Mouse (Mus musculus): ENCODE measurements around the gene Zswim8. TPM values are rescaled to one million over a fixed set of nuclear protein-coding genes. Genes with fewer than 3 reads are reported as not detected.

Gene Zswim8
- polyA plus RNA-seq (2011; ENCODE audit: insufficient read depth, insufficient read length, low read depth, missing spikeins), result 37.0 and 37.1 TPM in 2 replicates

DNA sequence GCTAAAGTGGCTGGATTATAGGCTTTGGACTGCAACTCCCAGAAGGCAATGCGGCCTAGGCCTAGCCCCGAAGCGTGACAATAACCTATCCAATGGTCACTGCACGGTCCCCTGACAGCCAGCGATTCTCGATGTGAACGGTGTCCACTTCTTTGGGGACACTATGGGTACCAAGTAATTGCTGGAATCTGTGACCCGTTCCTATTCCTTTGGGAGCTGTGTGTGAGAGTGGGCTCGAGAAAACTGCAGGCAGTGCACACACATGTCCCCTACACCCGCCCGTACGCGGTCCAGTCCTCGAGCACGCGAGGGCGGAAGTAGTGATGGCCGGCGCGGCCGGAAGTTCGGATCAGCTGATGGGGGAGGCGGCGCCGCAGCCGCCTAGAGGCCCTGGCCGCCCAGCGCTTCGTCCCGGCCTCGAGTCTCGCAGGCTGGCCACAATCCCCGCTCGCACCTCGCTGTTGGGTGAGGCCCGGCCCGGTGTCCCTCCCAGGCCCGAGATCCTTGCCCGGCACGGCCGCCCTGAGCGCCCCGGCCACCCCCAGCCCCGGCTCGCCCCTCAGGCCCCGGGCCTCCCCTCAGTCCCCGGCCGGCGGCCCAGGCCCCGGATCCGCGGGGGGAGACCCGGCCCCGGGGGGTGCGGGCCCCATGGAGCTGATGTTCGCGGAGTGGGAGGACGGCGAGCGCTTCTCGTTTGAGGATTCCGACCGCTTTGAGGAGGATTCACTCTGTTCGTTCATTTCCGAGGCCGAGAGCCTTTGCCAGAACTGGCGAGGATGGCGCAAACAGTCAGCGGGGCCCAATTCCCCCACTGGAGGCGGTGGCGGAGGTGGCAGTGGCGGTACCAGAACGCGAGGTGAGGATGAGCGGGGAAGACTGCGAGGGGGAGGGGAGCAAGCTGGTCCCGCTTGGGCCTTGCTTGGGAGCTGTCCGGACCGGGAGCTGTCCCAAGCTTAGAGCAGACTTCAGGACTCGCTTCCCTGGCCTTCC is at the start of gene Zswim8:
Gene Zswim8 (plus strand): TSS at position 352 of the 990 bp plus-strand sequence.
- Histone ChIP-seq H3K9me3 (replicated peaks; ENCODE audit: control insufficient read depth, insufficient read depth, low read length, poor library complexity, severe bottlenecking) (no peaks in the 10 kb centered on the region), H3K4me3 (ENCODE audit: low read depth, low read length) (peak within 1 kb of the TSS; percentile 75), H3K36me3 (ENCODE audit: control insufficient read depth, insufficient read depth, low read length, poor library complexity, severe bottlenecking) (no peaks in the 10 kb centered on the region), H3K27ac (ENCODE audit: insufficient read depth, low read length) (no peak within 1 kb of the TSS), H3K9ac (ENCODE audit: low read depth, poor library complexity, severe bottlenecking) (peak within 1 kb of the TSS; percentile 75), H3K27me3 (ENCODE audit: control insufficient read depth, insufficient read depth, low read length, poor library complexity, severe bottlenecking) (no peaks in the 10 kb centered on the region), H3K4me1 (ENCODE audit: control insufficient read depth, insufficient read depth, low read length) (no peaks in the 10 kb centered on the region)
- TF ChIP-seq EP300 (IDR thresholded peaks at IDR 0.05; ENCODE audit: insufficient read depth, low read depth, low read length) (no peak), POLR2A (IDR thresholded peaks at IDR 0.05; ENCODE audit: insufficient read depth, low read length) (no peak), CTCF (IDR thresholded peaks at IDR 0.05; ENCODE audit: low read depth, low read length) (no peak)

- no peaks in the 10 kb centered on the region for H3K27me3 ChIP-seq (ENCODE audit: control insufficient read depth, insufficient read depth, low read length, poor library complexity, severe bottlenecking)
- H3K4me3 ChIP-seq (ENCODE audit: low read depth, low read length), result no peak overlapping the region
- H3K9me3 ChIP-seq (replicated peaks; ENCODE audit: control insufficient read depth, insufficient read depth, low read length, poor library complexity, severe bottlenecking), result no peaks in the 10 kb centered on the region
- no peaks in the 10 kb centered on the region for H3K4me1 ChIP-seq (ENCODE audit: control insufficient read depth, insufficient read depth, low read length)
- no peak overlapping the region for H3K9ac ChIP-seq (ENCODE audit: low read depth, poor library complexity, severe bottlenecking)
- TF ChIP-seq CTCF (IDR thresholded peaks at IDR 0.05; ENCODE audit: low read depth, low read length) (no peak), POLR2A (IDR thresholded peaks at IDR 0.05; ENCODE audit: insufficient read depth, low read length) (no peak), EP300 (IDR thresholded peaks at IDR 0.05; ENCODE audit: insufficient read depth, low read depth, low read length) (no peak)
- H3K27ac ChIP-seq (ENCODE audit: insufficient read depth, low read length), result no peak overlapping the region
- no peaks in the 10 kb centered on the region for H3K36me3 ChIP-seq (ENCODE audit: control insufficient read depth, insufficient read depth, low read length, poor library complexity, severe bottlenecking)
Measured at GRCm38 (mm10) chr14:20658326-20658725, 49.0 kb upstream of the Zswim8 start.

DNA sequence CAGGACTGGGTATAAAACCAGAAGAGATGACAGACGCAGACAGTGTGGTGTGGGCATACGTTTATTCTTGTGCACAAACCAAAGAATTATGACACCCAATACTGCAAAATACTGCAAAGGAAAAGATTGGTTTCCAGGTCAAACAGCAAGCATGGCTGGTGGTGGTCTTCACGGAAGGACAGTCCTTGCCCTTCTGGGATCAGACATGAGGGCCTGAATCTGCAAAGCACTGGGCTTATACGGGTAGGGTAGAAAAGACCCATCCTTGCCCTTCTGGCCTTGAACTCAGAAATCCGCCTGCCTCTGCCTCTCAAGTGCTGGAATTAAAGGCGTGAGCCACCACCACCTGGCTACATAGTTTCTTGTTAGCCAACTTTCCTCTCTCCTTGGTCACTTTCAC is 48.5 kb upstream of the Zswim8 start:
- Histone ChIP-seq H3K27ac (ENCODE audit: insufficient read depth, low read length) (no peak overlapping the region), H3K36me3 (ENCODE audit: control insufficient read depth, insufficient read depth, low read length, poor library complexity, severe bottlenecking) (no peaks in the 10 kb centered on the region), H3K9ac (ENCODE audit: low read depth, poor library complexity, severe bottlenecking) (no peak overlapping the region), H3K9me3 (replicated peaks; ENCODE audit: control insufficient read depth, insufficient read depth, low read length, poor library complexity, severe bottlenecking) (no peaks in the 10 kb centered on the region), H3K4me1 (ENCODE audit: control insufficient read depth, insufficient read depth, low read length) (peaks cover 1% of the 10 kb centered on the region), H3K27me3 (ENCODE audit: control insufficient read depth, insufficient read depth, low read length, poor library complexity, severe bottlenecking) (no peaks in the 10 kb centered on the region), H3K4me3 (ENCODE audit: low read depth, low read length) (no peak overlapping the region)
- no peak for TF ChIP-seq POLR2A (IDR thresholded peaks at IDR 0.05; ENCODE audit: insufficient read depth, low read length)
- no peak for TF ChIP-seq EP300 (IDR thresholded peaks at IDR 0.05; ENCODE audit: insufficient read depth, low read depth, low read length)
- no peak for TF ChIP-seq CTCF (IDR thresholded peaks at IDR 0.05; ENCODE audit: low read depth, low read length)

DNA sequence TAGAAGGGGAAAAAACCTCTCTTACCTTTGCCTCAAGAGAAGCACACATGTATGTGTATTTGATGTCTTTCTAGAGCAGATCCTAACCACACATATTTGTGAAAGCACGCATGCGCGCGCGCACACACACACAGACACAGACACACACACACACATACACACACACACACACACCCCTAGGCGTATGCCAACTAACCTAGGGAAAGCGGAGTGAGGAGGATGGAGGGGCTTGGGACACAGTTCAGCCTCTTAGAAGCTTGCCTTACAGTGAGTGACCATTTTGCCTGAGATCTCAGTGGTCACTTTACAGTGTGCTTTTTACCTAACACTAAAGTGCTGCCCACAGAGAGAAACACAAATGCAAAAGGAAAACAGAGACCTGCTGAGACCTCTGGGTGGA is 47.7 kb upstream of the Zswim8 start:
- no peak for TF ChIP-seq CTCF (IDR thresholded peaks at IDR 0.05; ENCODE audit: low read depth, low read length)
- TF ChIP-seq POLR2A (IDR thresholded peaks at IDR 0.05; ENCODE audit: insufficient read depth, low read length), result no peak
- no peak for TF ChIP-seq EP300 (IDR thresholded peaks at IDR 0.05; ENCODE audit: insufficient read depth, low read depth, low read length)
- H3K36me3 ChIP-seq (ENCODE audit: control insufficient read depth, insufficient read depth, low read length, poor library complexity, severe bottlenecking), result no peaks in the 10 kb centered on the region
- H3K9me3 ChIP-seq (replicated peaks; ENCODE audit: control insufficient read depth, insufficient read depth, low read length, poor library complexity, severe bottlenecking), result no peaks in the 10 kb centered on the region
- H3K9ac ChIP-seq (ENCODE audit: low read depth, poor library complexity, severe bottlenecking), result peak overlapping the region; percentile 70
- no peak overlapping the region for H3K4me3 ChIP-seq (ENCODE audit: low read depth, low read length)
- no peaks in the 10 kb centered on the region for H3K27me3 ChIP-seq (ENCODE audit: control insufficient read depth, insufficient read depth, low read length, poor library complexity, severe bottlenecking)
- peaks cover 1% of the 10 kb centered on the region for H3K4me1 ChIP-seq (ENCODE audit: control insufficient read depth, insufficient read depth, low read length)
- no peak overlapping the region for H3K27ac ChIP-seq (ENCODE audit: insufficient read depth, low read length)

DNA sequence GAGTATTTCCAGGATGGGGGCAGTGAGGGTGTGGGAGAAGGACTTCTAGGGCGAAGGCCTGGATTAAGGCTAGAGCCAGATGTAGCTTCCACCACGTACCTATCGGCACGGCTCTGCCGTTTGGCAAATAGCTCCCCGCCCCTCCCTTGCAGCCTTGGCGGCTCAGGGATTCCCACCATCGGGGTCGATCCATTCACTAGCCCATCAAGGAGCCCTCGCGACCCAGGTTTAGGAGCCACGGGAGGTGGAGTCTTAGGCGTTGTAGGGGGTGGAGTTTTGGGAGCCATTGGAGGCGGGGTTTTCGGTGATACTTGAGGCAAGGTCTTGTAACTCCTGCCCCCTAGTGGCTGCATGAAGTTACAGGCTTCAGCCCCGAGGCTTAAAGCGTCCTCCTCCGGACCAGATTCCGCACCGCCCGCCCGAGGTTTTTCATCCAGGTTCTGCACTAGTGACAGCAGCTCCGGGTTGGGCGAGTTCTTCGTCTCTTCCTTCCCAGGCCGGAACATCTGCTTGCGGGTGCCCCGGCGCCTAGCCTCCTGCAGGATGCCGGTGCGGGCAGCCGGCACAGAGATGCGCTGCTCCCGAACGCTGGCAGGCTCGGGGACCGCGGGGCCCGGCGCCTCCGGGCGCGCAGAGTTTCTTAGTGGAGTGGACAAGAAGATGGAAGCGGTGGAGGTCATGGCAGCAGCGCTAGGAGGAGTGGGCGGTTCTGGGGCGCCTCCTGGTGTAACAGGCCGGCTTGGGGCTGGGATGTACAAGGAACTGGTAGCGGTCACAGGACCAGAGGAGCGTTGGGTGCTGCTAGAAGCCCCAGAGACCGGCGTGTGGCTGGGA is 46.3 kb upstream of the Zswim8 start:
- Histone ChIP-seq H3K9me3 (replicated peaks; ENCODE audit: control insufficient read depth, insufficient read depth, low read length, poor library complexity, severe bottlenecking) (no peaks in the 10 kb centered on the region), H3K27ac (ENCODE audit: insufficient read depth, low read length) (peak overlapping the region; percentile 4; the same call in 1 of the 2 replicates), H3K9ac (ENCODE audit: low read depth, poor library complexity, severe bottlenecking) (peak overlapping the region; percentile 70), H3K27me3 (ENCODE audit: control insufficient read depth, insufficient read depth, low read length, poor library complexity, severe bottlenecking) (no peaks in the 10 kb centered on the region), H3K4me3 (ENCODE audit: low read depth, low read length) (peak overlapping the region; percentile 85), H3K4me1 (ENCODE audit: control insufficient read depth, insufficient read depth, low read length) (peaks cover 1% of the 10 kb centered on the region), H3K36me3 (ENCODE audit: control insufficient read depth, insufficient read depth, low read length, poor library complexity, severe bottlenecking) (no peaks in the 10 kb centered on the region)
- peak; percentile 49; the same call in 1 of the 2 replicates for TF ChIP-seq EP300 (IDR thresholded peaks at IDR 0.05; ENCODE audit: insufficient read depth, low read depth, low read length)
- TF ChIP-seq POLR2A (IDR thresholded peaks at IDR 0.05; ENCODE audit: insufficient read depth, low read length), result peak; percentile 77
- peak; percentile 84 for TF ChIP-seq CTCF (IDR thresholded peaks at IDR 0.05; ENCODE audit: low read depth, low read length)
